8 mouse cellular contexts compared by ENCODE assay signal in genomic region chr11:88895800-88896232, GRCm38 (mm10). TPM values are rescaled to one million over a fixed set of nuclear protein-coding genes. Genes with fewer than 3 reads are reported as not detected.
DNase-seq lines count a peak whose midpoint lies in the region; ATAC-seq lines count a peak whose summit lies in the region.
"Not testable (repeated sequence)": the region's sequence is repeated elsewhere in the genome, so short reads cannot be mapped to it uniquely, and the experiment has no call there.

No protein-coding gene starts in this region.

- not testable (repeated sequence) for H3K27me3 ChIP-seq in embryonic facial prominence, embryonic 15.5 days; limb, embryonic 15.5 days; midbrain, embryonic 12.5 days
- peaks cover 14% of the 10 kb centered on the region for H3K27me3 ChIP-seq in hindbrain, embryonic 13.5 days

- H3K4me3 ChIP-seq in embryonic facial prominence, embryonic 15.5 days (replicated peaks): peak overlapping the region; percentile 32
- peak overlapping the region; percentile 27 for H3K4me3 ChIP-seq in hindbrain, embryonic 13.5 days
- H3K4me3 ChIP-seq in limb, embryonic 15.5 days: peak overlapping the region; percentile 33
- peak overlapping the region; percentile 30 for H3K4me3 ChIP-seq in midbrain, embryonic 12.5 days

- not testable (repeated sequence) for H3K9me3 ChIP-seq in embryonic facial prominence, embryonic 15.5 days (replicated peaks); hindbrain, embryonic 13.5 days; limb, embryonic 15.5 days; midbrain, embryonic 12.5 days

- not testable (repeated sequence) for H3K36me3 ChIP-seq in embryonic facial prominence, embryonic 15.5 days; hindbrain, embryonic 13.5 days; limb, embryonic 15.5 days; midbrain, embryonic 12.5 days

- not testable (repeated sequence) for H3K27ac ChIP-seq in embryonic facial prominence, embryonic 15.5 days (replicated peaks); hindbrain, embryonic 13.5 days; limb, embryonic 15.5 days; midbrain, embryonic 12.5 days (replicated peaks)

- WGBS in embryonic facial prominence, embryonic 15.5 days: 28% methylated on average over 31 of the region's 39 CpGs
- WGBS in hindbrain, embryonic 13.5 days: 30% methylated on average over 34 of the region's 39 CpGs
- 36% methylated on average over 39 of the region's 39 CpGs for WGBS in limb, embryonic 15.5 days
- 29% methylated on average over 24 of the region's 39 CpGs for WGBS in midbrain, embryonic 12.5 days

- not testable (repeated sequence) for H3K4me2 ChIP-seq in embryonic facial prominence, embryonic 15.5 days (replicated peaks); limb, embryonic 15.5 days
- peak overlapping the region; percentile 36 for H3K4me2 ChIP-seq in hindbrain, embryonic 13.5 days
- peak overlapping the region; percentile 38 for H3K4me2 ChIP-seq in midbrain, embryonic 12.5 days (replicated peaks)

- H3K4me1 ChIP-seq in embryonic facial prominence, embryonic 15.5 days; hindbrain, embryonic 13.5 days (replicated peaks); midbrain, embryonic 12.5 days: not testable (repeated sequence)
- H3K4me1 ChIP-seq in limb, embryonic 15.5 days: peaks cover 10% of the 10 kb centered on the region

- peak; percentile 59 for DNase-seq in T-cell, adult 2 months (ENCODE audit: low spot score)
- DNase-seq in heart, adult 11 months: peak; percentile 98
- peak; percentile 57 for DNase-seq in layer of hippocampus, adult 11-12 months (ENCODE audit: low spot score)
- peak; percentile 40 to 42 for DNase-seq in spleen, adult 18-20 months

- not testable (repeated sequence) for H3K9ac ChIP-seq in embryonic facial prominence, embryonic 15.5 days; hindbrain, embryonic 13.5 days; limb, embryonic 15.5 days; midbrain, embryonic 12.5 days (replicated peaks)

- ATAC-seq in embryonic facial prominence, embryonic 15.5 days (ENCODE audit: insufficient number of reproducible peaks, low FRiP score, low TSS enrichment, low read depth); hindbrain, embryonic 13.5 days (ENCODE audit: low FRiP score); limb, embryonic 15.5 days (ENCODE audit: insufficient number of reproducible peaks, low FRiP score, low TSS enrichment, low read depth); midbrain, embryonic 12.5 days (ENCODE audit: low FRiP score, low read depth): not testable (repeated sequence)

RNA-seq across cellular contexts. Expression of gene Akap1, which starts 31.4 kb away (rescaled TPM):
- polyA plus RNA-seq in embryonic facial prominence, embryonic 15.5 days (2015; fragmentation: Nextera tagmentation; extraction: Ambion mirVana): 20.2 and 20.9 TPM in 2 replicates
- 26.9 and 28.6 TPM in 2 replicates for polyA plus RNA-seq in hindbrain, embryonic 13.5 days (2015; fragmentation: Nextera tagmentation; extraction: Ambion mirVana)
- 17.9 and 24.4 TPM in 2 replicates for polyA plus RNA-seq in limb, embryonic 15.5 days (2015; fragmentation: Nextera tagmentation; extraction: Ambion mirVana)
- 20.3 and 23.7 TPM in 2 replicates for polyA plus RNA-seq in midbrain, embryonic 12.5 days (2016; fragmentation: Nextera tagmentation; extraction: Ambion mirVana)

RNA-seq across cellular contexts. Expression of gene Scpep1, which starts 59.4 kb away (rescaled TPM):
- polyA plus RNA-seq in embryonic facial prominence, embryonic 15.5 days (2015; fragmentation: Nextera tagmentation; extraction: Ambion mirVana): 99.0 and 103 TPM in 2 replicates
- 24.5 and 26.0 TPM in 2 replicates for polyA plus RNA-seq in hindbrain, embryonic 13.5 days (2015; fragmentation: Nextera tagmentation; extraction: Ambion mirVana)
- 116 and 125 TPM in 2 replicates for polyA plus RNA-seq in limb, embryonic 15.5 days (2015; fragmentation: Nextera tagmentation; extraction: Ambion mirVana)
- polyA plus RNA-seq in midbrain, embryonic 12.5 days (2016; fragmentation: Nextera tagmentation; extraction: Ambion mirVana): 45.5 and 47.9 TPM in 2 replicates

Comparison
In these comparisons a context has a peak if more than half of its experiments do, and no peak if none do; other contexts are left out.
1. DNase-seq: peak in every context shown above with its lines; median percentile 98 in heart, adult 11 months; 59 in T-cell, adult 2 months; 57 in layer of hippocampus, adult 11-12 months; 41 in spleen, adult 18-20 months.